Mouse (Mus musculus): ENCODE results near the gene Zfhx2. TPM values are rescaled to one million over a fixed set of nuclear protein-coding genes. Genes with fewer than 3 reads are reported as not detected.

Gene Zfhx2
- polyA plus RNA-seq, 1 experiment from 2014 or later: 26.2 TPM

- peak overlapping the region; percentile 75 for H3K4me2 ChIP-seq (replicated peaks)
- ATAC-seq (ENCODE audit: low FRiP score, low read depth): no peak
- WGBS: 59% methylated on average over 13 of the region's 13 CpGs
- H3K36me3 ChIP-seq: no peaks in the 10 kb centered on the region
- H3K27ac ChIP-seq (replicated peaks): no peak overlapping the region
- H3K9ac ChIP-seq (replicated peaks): peak overlapping the region; percentile 16
- H3K27me3 ChIP-seq: peaks cover 4% of the 10 kb centered on the region
- peak overlapping the region; percentile 72; the same call in 1 of the 2 replicates for H3K4me3 ChIP-seq
- H3K9me3 ChIP-seq: no peaks in the 10 kb centered on the region
- peaks cover 55% of the 10 kb centered on the region for H3K4me1 ChIP-seq
These were observed 2.8 kb downstream of the Zfhx2 start for GRCm38 (mm10) chr14:55089199-55089947.

- 86% methylated on average over 6 of the region's 6 CpGs for WGBS
- Histone ChIP-seq H3K9me3 (no peaks in the 10 kb centered on the region), H3K4me2 (replicated peaks) (no peak overlapping the region), H3K9ac (replicated peaks) (no peak overlapping the region), H3K27ac (replicated peaks) (0 out of 2 replicates have a peak overlapping the region, but pooled peaks have one; percentile 49), H3K27me3 (no peaks in the 10 kb centered on the region), H3K4me1 (peaks cover 56% of the 10 kb centered on the region), H3K4me3 (no peak overlapping the region), H3K36me3 (no peaks in the 10 kb centered on the region)
- no peak for ATAC-seq (ENCODE audit: low FRiP score, low read depth)
These were observed 6.1 kb downstream of the Zfhx2 start for GRCm38 (mm10) chr14:55086009-55086514.

- no peaks in the 10 kb centered on the region for H3K9me3 ChIP-seq
- H3K36me3 ChIP-seq: no peaks in the 10 kb centered on the region
- peak; percentile 16; the same call in 1 of the 2 replicates for ATAC-seq (ENCODE audit: low FRiP score, low read depth)
- 0 out of 2 replicates have a peak overlapping the region, but pooled peaks have one; percentile 3 for H3K4me2 ChIP-seq (replicated peaks)
- H3K4me3 ChIP-seq: no peak overlapping the region
- H3K27me3 ChIP-seq: no peaks in the 10 kb centered on the region
- no peak overlapping the region for H3K9ac ChIP-seq (replicated peaks)
- H3K4me1 ChIP-seq: peaks cover 52% of the 10 kb centered on the region
- H3K27ac ChIP-seq (replicated peaks): peak overlapping the region; percentile 49; the same call in 1 of the 2 replicates
- 51% methylated on average over 9 of the region's 9 CpGs for WGBS
These were observed 6.7 kb downstream of the Zfhx2 start for GRCm38 (mm10) chr14:55085324-55086008.

DNA sequence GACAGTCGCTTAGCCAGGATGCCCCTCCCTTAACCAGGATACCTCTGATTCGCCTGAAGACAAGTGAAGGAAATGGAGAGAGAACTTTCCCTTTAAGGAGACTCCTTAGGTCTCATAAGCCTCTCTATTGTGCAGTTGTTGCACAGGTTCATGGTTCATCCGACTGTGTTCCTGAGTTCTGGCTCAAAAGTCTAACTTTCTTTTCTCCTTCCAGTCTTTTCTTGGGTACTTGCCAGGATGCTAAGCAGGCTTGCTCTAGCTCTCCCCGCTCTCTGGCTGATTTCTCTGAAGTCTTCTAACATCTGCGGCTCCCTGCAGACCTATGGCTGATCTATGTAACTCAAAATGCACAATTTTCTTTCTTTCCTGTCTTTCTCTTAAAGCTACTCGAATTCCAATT, 8.6 kb downstream of the Zfhx2 start:
- Histone ChIP-seq H3K9me3 (no peaks in the 10 kb centered on the region), H3K27ac (replicated peaks) (no peak overlapping the region), H3K9ac (replicated peaks) (no peak overlapping the region), H3K4me2 (replicated peaks) (no peak overlapping the region), H3K36me3 (no peaks in the 10 kb centered on the region), H3K4me3 (no peak overlapping the region), H3K4me1 (peaks cover 50% of the 10 kb centered on the region), H3K27me3 (0 out of 2 replicates have a peak, but pooled peaks cover 3% of the 10 kb centered on the region)
- 75% methylated on average over 6 of the region's 6 CpGs for WGBS
- ATAC-seq (ENCODE audit: low FRiP score, low read depth): no peak

DNA sequence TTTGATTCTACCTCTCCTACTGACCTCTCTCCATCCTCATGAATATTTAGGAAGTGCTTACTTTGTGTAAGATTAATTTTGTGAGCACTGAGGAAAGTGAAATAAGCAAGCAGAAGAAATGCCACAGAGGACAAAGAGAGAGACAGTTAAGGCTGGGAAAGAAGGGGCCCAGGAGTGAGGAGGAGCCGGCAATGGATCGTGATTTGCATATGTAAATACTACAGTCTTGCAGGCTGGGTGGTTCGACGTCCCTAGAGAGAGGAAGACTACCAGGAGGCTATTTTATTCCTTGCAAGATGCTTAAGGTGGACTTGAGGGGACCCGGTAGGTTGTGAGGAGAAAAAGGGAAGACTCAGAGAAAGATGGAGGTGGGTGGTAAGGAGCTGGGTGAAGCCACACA, 11.0 kb downstream of the Zfhx2 start:
- 36% methylated on average over 5 of the region's 5 CpGs for WGBS
- H3K4me2 ChIP-seq (replicated peaks): no peak overlapping the region
- H3K27ac ChIP-seq (replicated peaks): no peak overlapping the region
- no peak for ATAC-seq (ENCODE audit: low FRiP score, low read depth)
- H3K36me3 ChIP-seq: no peaks in the 10 kb centered on the region
- H3K27me3 ChIP-seq: 0 out of 2 replicates have a peak, but pooled peaks cover 3% of the 10 kb centered on the region
- peaks cover 56% of the 10 kb centered on the region for H3K4me1 ChIP-seq
- no peaks in the 10 kb centered on the region for H3K9me3 ChIP-seq
- no peak overlapping the region for H3K4me3 ChIP-seq
- H3K9ac ChIP-seq (replicated peaks): no peak overlapping the region

- Histone ChIP-seq H3K27me3 (0 out of 2 replicates have a peak, but pooled peaks cover 3% of the 10 kb centered on the region), H3K9me3 (no peaks in the 10 kb centered on the region), H3K27ac (replicated peaks) (peak overlapping the region; percentile 89), H3K9ac (replicated peaks) (no peak overlapping the region), H3K4me3 (no peak overlapping the region), H3K4me1 (peaks cover 49% of the 10 kb centered on the region), H3K4me2 (replicated peaks) (peak overlapping the region; percentile 50), H3K36me3 (peaks cover 7% of the 10 kb centered on the region; the same call in 1 of the 2 replicates)
- peak; percentile 48 for ATAC-seq (ENCODE audit: low FRiP score, low read depth)
- WGBS: 22% methylated on average over 8 of the region's 8 CpGs
These were observed 12.7 kb downstream of the Zfhx2 start for GRCm38 (mm10) chr14:55079214-55079970.

DNA sequence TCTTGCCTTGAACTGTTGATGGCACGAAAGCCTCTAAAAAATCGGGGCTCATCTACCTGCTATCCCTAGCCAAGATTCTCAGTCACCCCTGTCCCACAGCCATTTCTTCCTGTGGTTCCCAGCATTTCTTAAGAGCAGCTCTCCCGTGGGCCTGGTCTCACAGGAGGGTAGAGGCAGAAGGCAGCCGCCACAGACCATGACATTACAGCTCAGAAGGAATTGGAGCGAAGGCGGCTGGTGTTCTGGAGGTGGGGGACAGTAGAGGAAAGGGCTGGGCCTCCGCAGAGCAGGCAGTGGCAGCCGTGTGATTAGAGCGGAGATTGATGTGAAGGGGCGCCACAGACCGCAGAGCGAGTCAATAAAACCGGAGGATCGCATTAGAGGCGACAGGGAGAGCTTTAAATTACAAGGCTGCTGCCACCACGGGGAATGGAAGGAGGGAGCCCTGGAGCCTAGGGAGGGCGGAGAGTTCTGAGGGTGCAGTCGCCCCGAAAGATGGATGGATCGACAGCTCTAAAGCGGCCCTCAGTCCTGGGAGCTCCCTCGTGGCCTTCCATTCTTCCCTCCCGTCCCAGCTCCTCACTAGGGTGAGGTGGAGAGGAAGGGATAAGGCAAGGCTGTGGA, 13.6 kb downstream of the Zfhx2 start:
- 3% methylated on average over 23 of the region's 23 CpGs for WGBS
- peak overlapping the region; percentile 45 for H3K9ac ChIP-seq (replicated peaks)
- ATAC-seq (ENCODE audit: low FRiP score, low read depth): peak; percentile 39; the same call in 1 of the 2 replicates

GRCm38 (mm10) chr14:55077481-55078365, 14.4 kb downstream of the Zfhx2 start:
- 4% methylated on average over 15 of the region's 15 CpGs for WGBS
- peaks cover 5% of the 10 kb centered on the region; the same call in 1 of the 2 replicates for H3K27me3 ChIP-seq
- peak; percentile 48 for ATAC-seq (ENCODE audit: low FRiP score, low read depth)
- peak overlapping the region; percentile 12; the same call in 1 of the 2 replicates for H3K4me3 ChIP-seq
- no peaks in the 10 kb centered on the region for H3K9me3 ChIP-seq
- H3K4me2 ChIP-seq (replicated peaks): peak overlapping the region; percentile 50
- peak overlapping the region; percentile 45 for H3K9ac ChIP-seq (replicated peaks)
- H3K36me3 ChIP-seq: peaks cover 24% of the 10 kb centered on the region
- H3K27ac ChIP-seq (replicated peaks): peak overlapping the region; percentile 89
- H3K4me1 ChIP-seq: peaks cover 49% of the 10 kb centered on the region

More for the DNA sequence above, 13.6 kb downstream of the Zfhx2 start:
- Histone ChIP-seq H3K4me3 (peak overlapping the region; percentile 12; the same call in 1 of the 2 replicates), H3K4me2 (replicated peaks) (peak overlapping the region; percentile 50), H3K27ac (replicated peaks) (peak overlapping the region; percentile 89), H3K36me3 (peaks cover 16% of the 10 kb centered on the region), H3K27me3 (peaks cover 3% of the 10 kb centered on the region; the same call in 1 of the 2 replicates), H3K9me3 (no peaks in the 10 kb centered on the region), H3K4me1 (peaks cover 49% of the 10 kb centered on the region)

- ATAC-seq (ENCODE audit: low FRiP score, low read depth): no peak
- WGBS: 62% methylated on average over 3 of the region's 3 CpGs
- peaks cover 11% of the 10 kb centered on the region for H3K27me3 ChIP-seq
- H3K36me3 ChIP-seq: peaks cover 31% of the 10 kb centered on the region
- no peak overlapping the region for H3K9ac ChIP-seq (replicated peaks)
- 0 out of 2 replicates have a peak overlapping the region, but pooled peaks have one; percentile 50 for H3K4me2 ChIP-seq (replicated peaks)
- no peaks in the 10 kb centered on the region for H3K9me3 ChIP-seq
- peak overlapping the region; percentile 89 for H3K27ac ChIP-seq (replicated peaks)
- H3K4me1 ChIP-seq: peaks cover 53% of the 10 kb centered on the region
- H3K4me3 ChIP-seq: no peak overlapping the region
These were observed 15.2 kb downstream of the Zfhx2 start for GRCm38 (mm10) chr14:55076956-55077355.

- ATAC-seq (ENCODE audit: low FRiP score, low read depth): no peak
- 60% methylated on average over 6 of the region's 6 CpGs for whole genome bisulfite sequencing
- Histone ChIP-seq H3K4me2 (replicated peaks) (no peak overlapping the region), H3K36me3 (peaks cover 36% of the 10 kb centered on the region), H3K4me1 (peaks cover 52% of the 10 kb centered on the region), H3K27me3 (peaks cover 13% of the 10 kb centered on the region), H3K9me3 (no peaks in the 10 kb centered on the region), H3K9ac (replicated peaks) (no peak overlapping the region), H3K4me3 (no peak overlapping the region), H3K27ac (replicated peaks) (no peak overlapping the region)
These were observed 15.9 kb downstream of the Zfhx2 start for GRCm38 (mm10) chr14:55076224-55076623.

All from midbrain, embryonic 12.5 days (tissue).